Mouse (Mus musculus) naive thymus-derived CD4-positive, alpha-beta T cell, adult 2 months (primary cell): ENCODE measurements around the gene Zic2.

ENCODE experiments used
- DNase-seq: peaks from one replicate; pipeline ENCODE4 v3.0.0-alpha.2; 2011; ENCODE audit warnings: low read depth

Gene Zic2

GRCm38 (mm10) chr14:122461966-122462365 lies 13.3 kb upstream of the Zic2 start:
- no peak for DNase-seq

DNA sequence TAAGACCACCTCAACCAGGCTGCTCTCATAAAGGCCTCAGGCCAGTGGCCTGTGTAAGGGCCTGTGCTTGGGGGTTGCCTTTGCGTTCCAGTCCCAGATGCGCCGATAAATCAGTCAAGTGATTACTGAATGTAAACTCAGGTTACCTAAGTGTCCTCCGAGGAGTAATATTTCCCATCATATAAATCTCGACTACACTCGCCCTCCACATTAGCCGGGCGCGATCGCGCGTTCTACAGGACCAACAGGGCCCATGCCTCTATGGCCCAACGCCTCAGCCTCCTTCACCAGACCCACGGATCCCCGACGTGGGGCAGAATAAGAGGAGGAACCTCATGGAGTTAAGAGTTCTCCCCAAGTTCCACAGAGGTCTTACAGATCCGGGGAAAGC lies 12.6 kb upstream of the Zic2 start:
- no peak for DNase-seq

DNA sequence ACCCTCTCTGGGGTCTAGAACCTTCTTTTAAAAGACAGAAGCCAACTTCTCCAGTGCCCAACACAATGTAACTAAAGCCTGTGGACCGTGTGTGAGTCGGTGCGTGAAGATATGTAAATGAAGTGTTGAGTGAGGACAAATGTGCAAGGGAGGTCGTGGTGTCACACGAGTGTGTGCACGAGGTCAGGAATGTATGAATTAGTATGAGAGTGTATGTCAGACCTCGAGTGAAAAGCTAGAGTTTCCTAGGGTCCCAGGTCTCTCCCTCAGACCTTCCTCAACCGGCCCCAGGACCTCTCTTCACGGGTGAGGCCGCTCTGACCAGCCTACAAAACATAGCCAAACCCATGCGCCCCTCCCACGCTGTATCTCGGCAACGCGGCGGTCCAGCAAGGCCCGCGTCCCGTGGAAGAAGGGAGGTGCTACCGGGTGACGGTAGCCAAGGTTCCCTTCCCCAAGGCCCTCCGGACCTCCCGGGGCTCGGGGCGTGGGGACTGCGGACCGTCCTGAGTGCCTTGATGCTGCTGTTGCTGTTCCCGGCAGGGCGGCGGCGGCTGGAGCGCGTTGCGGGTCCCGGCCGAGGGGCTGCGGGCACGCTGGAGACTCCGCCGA lies 12.0 kb upstream of the Zic2 start:
- DNase-seq = no peak

DNA sequence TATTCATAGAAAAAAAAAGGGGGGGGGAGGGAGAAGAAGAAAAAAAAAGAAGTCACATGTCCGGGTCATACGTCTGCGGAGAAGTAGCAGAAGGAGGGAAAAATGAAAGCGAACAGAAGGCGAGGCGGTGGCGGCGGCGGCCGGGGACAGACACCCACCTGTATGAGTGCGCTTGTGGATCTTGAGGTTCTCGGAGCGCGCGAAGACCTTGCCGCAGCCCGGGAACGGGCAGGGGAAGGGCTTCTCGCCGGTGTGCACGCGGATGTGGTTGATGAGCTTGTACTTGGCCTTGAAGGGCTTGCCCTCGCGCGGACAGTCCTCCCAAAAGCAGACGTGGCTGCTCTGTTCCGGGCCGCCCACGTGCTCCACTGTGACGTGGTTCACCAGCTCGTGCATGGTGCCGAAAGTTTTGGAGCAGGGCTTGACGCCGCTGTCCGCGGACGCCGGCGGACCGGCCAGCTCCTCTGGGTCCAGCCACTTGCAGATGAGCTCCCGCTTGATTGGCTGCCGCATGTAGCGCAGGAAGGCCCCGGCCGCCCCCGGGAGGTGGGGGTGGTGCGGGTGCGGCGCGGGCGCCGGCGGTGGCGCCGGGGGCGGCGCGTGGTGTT lies 11.4 kb upstream of the Zic2 start:
- peak; percentile 41 for DNase-seq

GRCm38 (mm10) chr14:122464351-122464762 lies 10.9 kb upstream of the Zic2 start:
- no peak for DNase-seq

DNA sequence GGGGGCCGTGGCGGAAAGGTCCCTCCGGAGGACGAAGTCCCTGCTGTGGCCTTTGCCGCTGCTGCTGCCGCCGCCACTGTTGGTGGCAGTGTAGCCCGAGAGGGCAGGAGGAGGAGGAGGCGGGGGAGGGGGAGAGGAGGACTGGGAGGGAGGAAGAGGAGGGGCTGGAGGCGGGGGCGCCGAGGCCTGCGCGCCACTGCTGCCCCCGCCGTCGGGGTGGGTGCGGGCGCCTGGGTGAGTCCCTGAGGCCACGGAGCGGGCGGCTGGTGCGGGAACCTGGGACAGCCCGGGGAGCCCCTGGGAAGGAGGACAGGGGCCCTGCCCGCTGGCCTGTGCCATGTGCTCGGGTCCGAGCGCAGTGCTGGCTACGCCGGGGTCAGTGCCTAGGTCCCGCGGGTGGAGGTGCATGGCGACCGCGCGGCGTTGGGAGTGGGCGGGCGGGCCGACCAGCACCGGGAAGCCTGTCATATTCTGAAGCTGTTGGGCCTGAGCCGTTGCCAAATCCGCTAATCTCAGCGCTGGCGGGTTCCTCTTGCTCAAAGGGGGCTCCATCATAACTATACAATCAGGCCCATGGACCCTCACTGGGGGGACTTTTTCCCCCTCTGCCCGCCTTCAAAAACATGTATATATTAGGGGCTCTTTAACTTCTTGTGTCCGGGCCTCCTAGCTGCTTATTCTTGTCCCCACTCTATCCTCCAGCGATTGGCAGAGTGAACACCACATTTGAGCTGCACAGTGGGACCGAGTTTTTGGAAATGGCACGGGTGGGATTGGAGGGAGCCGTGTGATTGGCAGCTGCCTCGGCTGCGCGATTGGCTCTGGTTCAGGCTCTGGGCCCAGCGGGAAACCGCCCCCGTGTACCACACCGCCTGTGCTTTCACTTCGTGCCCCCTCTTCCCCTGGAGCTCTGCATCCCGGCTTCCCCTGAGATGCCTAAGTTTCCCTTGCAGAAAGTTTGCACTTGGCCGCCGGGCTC lies 10.2 kb upstream of the Zic2 start, which contains the start of gene Zic5:
Gene Zic5 (minus strand): TSS at position 915 of the 979 bp plus-strand sequence.
- no peak for DNase-seq

DNA sequence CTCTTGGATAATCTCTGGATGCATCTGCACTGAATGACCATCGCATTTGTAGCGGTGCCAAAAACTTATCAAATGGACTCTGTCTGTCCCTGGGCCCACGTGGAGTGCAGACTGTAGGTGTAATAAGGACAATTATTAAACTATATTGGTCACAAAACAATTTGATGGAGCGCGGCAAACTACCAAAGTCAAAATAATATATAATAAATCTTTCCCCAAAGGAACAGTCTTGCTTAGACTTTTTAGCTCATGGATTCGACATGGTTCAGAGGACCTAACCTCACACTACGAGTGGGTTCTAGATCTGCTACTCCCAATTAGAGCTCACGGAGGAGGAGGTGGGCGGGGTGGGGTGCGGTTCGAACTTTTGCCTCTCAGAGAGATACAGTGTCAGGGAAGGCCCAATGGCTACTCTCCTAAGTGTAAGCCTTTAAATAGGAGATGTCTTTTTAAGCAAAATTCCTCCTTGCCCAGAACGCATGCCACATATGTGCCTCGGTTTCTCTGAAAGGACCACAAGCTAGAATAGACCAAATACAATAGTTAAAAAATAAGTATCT lies 9.2 kb upstream of the Zic2 start:
- no peak for DNase-seq

DNA sequence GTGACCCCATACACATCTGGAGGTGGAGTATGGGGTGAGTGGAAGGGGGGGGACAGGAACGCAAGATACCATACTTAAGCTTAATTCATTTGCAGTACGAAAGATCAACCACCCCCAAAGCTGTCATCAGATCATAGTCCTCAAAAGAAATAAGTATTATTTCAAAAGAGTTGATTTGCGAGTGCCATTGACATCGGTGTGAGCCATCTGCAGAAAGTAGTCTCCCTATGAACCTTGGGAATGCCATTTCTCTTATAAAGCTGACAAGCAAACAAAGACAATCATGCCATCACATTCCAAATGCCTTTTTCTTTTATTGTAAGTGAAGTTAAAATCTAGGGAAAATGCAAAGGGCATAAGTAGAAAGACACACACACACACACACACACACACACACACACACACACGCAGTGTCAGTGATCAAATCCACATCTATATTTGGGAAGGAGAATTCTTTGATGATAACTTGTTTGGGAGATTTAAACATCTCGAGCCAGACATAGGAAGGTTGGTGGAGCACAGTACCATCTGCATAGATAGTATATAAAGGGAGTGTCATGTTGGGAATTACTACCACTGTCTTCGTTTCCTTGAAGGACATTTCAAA lies 8.4 kb upstream of the Zic2 start:
- DNase-seq = no peak

DNA sequence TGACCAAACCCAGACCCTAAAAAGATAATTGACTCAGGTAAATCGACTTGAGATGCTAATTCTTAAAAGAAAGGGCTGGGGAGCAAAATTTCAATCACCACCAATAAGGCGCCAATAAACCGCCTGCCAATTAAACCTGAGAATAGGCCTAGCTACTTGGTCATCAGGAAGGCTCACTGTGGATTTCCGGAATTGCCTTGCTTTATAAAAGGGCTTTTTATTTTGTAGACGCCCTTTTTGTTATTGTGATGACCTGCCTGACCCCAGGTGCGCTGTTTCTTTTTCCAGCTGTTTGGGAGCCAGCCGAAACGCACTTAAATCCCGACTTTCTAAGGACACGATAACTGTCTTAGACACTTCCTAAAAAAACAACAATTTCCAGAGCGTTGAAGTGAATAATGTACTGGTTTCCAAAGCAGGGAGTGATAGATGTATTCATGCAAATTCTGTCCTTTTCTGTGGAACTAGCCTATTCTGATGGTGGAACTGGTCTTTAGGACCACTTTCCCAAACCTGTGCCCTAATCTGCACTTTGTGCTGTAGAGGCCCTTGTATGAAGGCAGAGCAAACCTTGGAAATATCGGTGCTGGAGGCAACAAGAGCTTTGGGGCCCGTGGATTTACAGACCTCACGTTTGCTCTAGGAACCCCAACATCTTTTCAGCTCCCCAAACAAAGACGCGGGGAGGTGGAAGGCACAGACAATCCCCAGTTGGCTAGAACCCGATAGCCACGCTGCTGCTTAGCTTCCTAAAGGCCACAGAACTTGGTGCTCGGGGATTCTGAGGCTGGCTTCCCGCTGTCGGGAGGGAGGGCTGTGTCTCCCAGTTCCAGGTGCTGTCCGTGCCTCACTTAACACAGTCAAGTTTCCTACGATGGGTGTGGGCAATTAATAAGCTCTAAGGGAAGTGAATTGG lies 7.1 kb upstream of the Zic2 start:
- no peak for DNase-seq

DNA sequence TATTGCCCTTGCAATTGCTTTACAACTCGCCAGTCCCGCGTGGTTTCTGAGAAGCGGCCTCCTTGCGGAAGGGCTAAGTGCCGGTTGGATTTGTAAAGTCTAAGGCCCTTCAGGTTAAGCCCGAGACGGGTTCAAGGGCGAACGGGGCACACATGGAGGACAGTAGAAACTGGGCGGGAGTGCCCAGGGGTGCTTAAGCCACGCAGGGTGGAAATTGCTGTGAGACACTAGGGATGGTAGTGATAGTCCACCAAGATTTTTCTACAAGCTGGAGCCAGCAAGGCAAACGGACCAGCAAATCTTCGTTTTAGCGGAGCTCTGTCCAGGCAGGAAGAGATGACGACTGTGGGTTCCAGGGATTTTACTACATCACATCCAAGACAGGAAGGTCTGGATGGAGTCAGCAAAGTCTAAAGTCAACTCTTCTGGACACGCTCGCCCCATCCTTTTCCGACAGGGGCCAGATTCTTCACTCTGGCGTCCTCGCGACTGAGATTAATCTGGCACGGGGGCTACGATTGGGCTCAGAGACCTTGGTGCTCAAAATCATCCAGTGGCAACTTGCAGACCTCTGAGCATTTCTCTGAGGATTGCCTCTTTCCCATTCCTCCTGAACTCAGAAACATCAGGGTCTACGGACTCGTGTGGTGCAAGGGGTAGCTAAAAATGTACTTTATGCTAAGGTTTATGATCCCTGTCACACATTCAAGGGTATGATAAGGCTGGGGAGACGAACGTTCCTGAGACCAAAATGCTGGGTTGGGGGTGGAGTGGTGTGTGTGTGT lies 6.1 kb upstream of the Zic2 start:
- DNase-seq = no peak

GRCm38 (mm10) chr14:122471449-122472085 lies 3.7 kb upstream of the Zic2 start:
- no peak for DNase-seq

DNA sequence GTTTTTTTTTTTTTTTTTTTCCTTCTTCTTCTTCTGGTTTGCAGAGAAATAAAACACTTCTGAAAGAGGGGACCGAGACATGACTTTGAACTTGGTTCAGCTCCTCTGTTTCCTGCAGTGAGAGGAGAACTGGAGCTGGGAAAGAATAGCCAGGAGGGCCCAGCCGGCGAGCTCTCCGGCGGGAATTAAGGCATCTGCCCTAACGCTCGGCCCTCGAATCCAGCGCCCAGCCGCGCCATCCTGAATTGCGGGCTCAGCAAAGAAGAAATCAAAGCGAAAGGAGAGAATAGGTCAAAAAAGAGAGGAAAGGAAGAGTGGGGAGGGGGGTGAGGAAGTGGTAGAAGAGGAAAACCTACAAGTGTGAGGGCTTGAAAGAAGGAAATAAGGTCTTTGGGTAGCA lies 3.1 kb upstream of the Zic2 start:
- no peak for DNase-seq

DNA sequence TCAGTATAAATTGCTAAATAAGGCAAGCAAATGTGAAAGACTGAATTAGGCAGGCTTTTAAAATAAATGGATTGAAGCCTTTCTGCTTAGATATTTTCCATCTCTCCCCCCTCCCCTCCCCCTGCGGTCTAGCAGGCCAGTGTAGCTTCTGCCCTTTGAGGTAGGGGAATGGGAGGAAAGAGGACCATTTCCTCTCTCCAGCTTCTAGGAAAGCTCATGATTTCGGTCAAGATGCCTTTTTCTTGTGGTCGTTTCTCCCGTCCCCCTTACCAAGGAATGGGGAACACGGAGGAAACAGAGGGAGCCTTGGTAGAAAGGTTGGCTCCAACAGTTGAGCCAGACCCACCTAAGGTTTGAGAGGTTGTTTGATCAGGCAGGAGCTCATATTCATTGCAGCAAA lies 2.6 kb upstream of the Zic2 start:
- DNase-seq = no peak

- no peak for DNase-seq
Observed at GRCm38 (mm10) chr14:122473211-122473751, 2.0 kb upstream of the Zic2 start.

DNA sequence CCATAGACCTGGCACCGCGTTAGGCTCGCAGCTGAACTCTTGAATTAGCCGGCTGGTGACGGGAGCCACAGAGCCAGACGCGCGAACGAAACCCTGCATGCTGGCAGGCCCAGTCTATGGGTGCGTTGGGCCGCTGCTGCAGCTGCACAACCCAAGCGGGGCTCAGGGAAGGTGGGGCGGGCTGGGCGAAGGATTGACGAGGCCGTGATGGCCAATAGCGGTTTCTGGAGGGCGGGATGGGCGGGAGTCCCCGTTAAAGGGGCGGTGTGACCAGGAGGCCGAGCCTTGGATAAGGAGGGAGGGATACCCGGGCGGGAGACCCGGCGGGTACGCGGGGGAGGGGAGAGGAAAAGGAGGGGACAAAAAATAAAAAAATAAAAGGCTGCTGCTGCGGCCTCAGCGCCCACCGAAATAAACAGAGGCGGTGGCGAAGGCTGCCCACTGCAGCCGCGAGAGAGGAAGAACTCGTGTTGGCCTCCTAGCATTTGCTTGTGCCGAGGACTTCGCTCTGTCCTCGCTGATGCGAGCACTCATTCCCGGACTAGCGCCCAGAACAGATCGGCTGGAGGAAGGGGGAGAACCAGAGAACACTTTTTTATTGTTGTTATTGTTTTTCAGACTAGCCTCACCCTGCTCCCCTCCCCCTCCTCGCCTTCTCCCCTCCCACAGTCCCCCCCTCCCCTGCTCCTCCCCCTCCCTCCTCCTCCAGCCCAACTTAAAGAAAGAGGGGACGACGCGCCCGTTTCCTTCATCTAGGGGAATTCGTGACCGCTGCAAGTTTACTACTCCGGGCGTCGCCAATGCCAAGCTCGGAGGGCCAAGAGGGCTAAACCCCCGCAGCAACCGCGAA lies 969 bp upstream of the Zic2 start:
- no peak for DNase-seq

DNA sequence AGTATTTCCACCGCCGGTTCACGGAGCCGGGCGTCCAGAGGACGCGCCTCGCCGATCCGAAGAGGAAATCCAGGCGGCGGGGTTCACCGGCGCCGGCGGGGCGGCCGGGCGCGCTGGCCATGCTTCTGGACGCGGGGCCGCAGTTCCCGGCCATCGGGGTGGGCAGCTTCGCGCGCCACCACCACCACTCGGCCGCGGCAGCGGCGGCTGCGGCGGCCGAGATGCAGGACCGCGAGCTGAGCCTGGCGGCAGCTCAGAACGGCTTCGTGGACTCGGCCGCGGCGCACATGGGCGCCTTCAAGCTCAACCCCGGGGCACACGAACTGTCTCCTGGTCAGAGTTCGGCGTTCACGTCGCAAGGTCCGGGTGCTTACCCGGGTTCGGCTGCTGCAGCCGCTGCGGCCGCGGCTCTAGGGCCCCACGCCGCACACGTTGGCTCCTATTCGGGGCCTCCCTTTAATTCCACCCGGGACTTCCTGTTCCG lies 364 bp downstream of the Zic2 start:
- no peak for DNase-seq

- DNase-seq = peak; percentile 33
Observed at GRCm38 (mm10) chr14:122476041-122476821, 996 bp downstream of the Zic2 start.

GRCm38 (mm10) chr14:122476822-122477215 lies 1.6 kb downstream of the Zic2 start:
- no peak for DNase-seq
